Mouse (Mus musculus) embryonic facial prominence, embryonic 13.5 days (tissue): ENCODE measurements at regions not wholly inside any gene's neighbourhood (a gene's known extent, or its start where the extent isn't known, plus 50 kb on each side); places are given as distances from the start of the nearest gene placed in this dataset.

Experiments used
- ATAC-seq: fragments of 200-750 bp; cut with Nextera tagmentation; 2 replicates; pipeline ENCODE4 v1.8.0; 2017; ENCODE audit warnings: low read depth; ENCODE audit not compliant: insufficient number of reproducible peaks, insufficient read depth, low FRiP score, low TSS enrichment
- H3K27ac ChIP-seq: fragments of 300-500 bp; sonication (generic); 2 replicates; pipeline ENCODE4 v1.5.1; 2015; ENCODE audit warnings: moderate library complexity, mild to moderate bottlenecking, inconsistent platforms
- H3K27me3 ChIP-seq: fragments of 300-500 bp; sonication (generic); 2 replicates; pipeline ENCODE4 v1.6.1; 2015; ENCODE audit warnings: mild to moderate bottlenecking, inconsistent platforms
- H3K36me3 ChIP-seq: fragments of 300-500 bp; sonication (generic); 2 replicates; pipeline ENCODE4 v1.6.1; 2015; ENCODE audit warnings: mild to moderate bottlenecking, inconsistent platforms
- H3K4me1 ChIP-seq: fragments of 300-500 bp; sonication (generic); 2 replicates; pipeline ENCODE4 v1.6.1; 2015; ENCODE audit warnings: inconsistent platforms
- H3K4me2 ChIP-seq: fragments of 300-500 bp; sonication (generic); 2 replicates; pipeline ENCODE4 v1.6.1; 2015; ENCODE audit warnings: moderate library complexity, mild to moderate bottlenecking, inconsistent platforms
- H3K4me3 ChIP-seq: fragments of 300-500 bp; sonication (generic); 2 replicates; pipeline ENCODE4 v1.5.1; 2015; ENCODE audit warnings: mild to moderate bottlenecking, inconsistent platforms
- H3K9ac ChIP-seq: fragments of 300-500 bp; sonication (generic); 2 replicates; pipeline ENCODE4 v1.6.1; 2015; ENCODE audit warnings: mild to moderate bottlenecking, inconsistent platforms
- H3K9me3 ChIP-seq: fragments of 300-500 bp; sonication (generic); 2 replicates; pipeline ENCODE4 v1.6.1; 2016; ENCODE audit warnings: inconsistent platforms
- WGBS: fragments of 180-500 bp; shearing (Covaris S2); methylation state at CpG from one replicate; pipeline ENCODE4 v1.1.7; 2015; ENCODE audit warnings: mixed read lengths; 5-methylcytosine and 5-hydroxymethylcytosine counted together

DNA sequence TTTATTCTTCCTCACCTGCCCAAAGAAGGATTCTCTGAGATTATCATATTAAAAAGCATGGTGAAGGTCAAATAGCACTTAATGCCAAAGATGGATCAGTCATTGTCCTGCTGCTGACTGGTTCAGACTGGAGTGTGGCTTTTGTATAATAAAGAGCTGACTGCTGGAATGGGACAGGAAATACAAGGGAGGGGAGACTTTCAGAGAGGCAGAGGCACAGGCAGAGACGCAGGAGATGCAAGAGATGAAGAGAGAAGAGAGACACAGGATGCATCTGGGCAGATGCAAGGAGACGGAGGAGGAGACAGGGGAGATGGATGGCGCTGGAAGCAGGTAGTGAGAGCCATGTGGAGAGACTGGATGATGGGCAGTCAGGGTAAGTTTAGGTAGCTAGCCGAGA, 65.4 kb upstream of the Glrp1 start:
- Histone ChIP-seq H3K36me3 (no peaks in the 10 kb centered on the region), H3K27ac (no peak overlapping the region), H3K4me2 (no peak overlapping the region), H3K27me3 (no peaks in the 10 kb centered on the region), H3K9ac (no peak overlapping the region), H3K4me1 (0 out of 2 replicates have a peak, but pooled peaks cover 3% of the 10 kb centered on the region), H3K9me3 (no peaks in the 10 kb centered on the region), H3K4me3 (no peak overlapping the region)
- ATAC-seq: no peak
- 66% methylated on average over 4 of the region's 4 CpGs for WGBS

DNA sequence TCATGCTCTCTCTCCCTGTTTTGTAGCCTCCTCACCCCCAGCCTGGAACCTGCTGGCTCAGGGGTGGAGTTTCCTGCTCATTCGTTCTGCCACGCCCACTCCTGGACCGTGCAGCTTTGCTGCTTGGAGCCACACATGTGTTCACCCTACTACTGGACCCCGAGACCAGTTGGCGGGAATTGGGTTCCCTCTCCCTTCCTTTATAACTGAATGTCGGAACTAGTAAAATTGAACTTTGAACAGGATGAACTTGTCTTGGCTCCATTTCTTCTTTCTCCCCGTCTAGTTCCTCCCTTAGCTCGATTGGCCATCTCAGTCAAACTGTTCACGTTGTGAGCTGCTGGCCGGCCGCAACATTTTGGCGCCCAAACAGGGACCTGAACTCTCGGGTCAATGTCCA, 62.3 kb upstream of the Glrp1 start:
- Histone ChIP-seq H3K27ac (no peak overlapping the region), H3K9ac (no peak overlapping the region), H3K4me2 (no peak overlapping the region), H3K27me3 (no peaks in the 10 kb centered on the region), H3K9me3 (no peaks in the 10 kb centered on the region), H3K36me3 (no peaks in the 10 kb centered on the region), H3K4me1 (no peaks in the 10 kb centered on the region), H3K4me3 (no peak overlapping the region)
- ATAC-seq: no peak
- 92% methylated on average over 13 of the region's 13 CpGs for WGBS

DNA sequence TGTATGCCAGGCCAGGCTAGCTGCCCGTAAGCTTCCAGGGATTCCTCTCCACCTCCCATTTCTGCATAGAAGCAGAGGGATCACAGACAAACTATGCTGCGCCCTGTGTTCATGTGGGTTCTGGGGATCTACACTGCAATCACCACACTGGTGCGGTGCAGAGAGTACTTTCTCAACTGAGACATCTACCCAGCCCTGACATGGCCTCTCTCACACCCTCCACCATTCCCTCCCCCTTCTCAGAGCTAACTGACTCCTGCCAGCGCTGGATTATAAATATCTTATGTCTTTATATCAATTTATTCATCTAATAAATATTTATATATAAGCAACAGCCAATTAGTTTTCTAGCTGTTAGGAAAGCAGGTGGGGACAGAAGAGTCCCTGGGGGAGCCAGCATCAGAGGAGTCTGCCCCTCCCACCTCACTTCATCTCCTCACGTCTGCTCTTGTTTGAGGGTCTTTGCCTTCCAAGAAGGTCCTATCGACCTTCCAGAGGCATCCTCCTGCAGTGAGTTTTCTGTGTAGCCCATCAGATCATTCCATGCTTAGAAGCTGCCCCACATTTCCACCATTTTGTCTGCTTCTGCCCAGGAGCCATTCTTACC, 58.7 kb upstream of the Glrp1 start:
- no peak overlapping the region for H3K4me2 ChIP-seq
- H3K4me1 ChIP-seq: no peaks in the 10 kb centered on the region
- 78% methylated on average over 6 of the region's 6 CpGs for WGBS
- no peaks in the 10 kb centered on the region for H3K36me3 ChIP-seq
- no peak for ATAC-seq
- no peak overlapping the region for H3K4me3 ChIP-seq
- H3K27me3 ChIP-seq: no peaks in the 10 kb centered on the region
- no peak overlapping the region for H3K27ac ChIP-seq
- H3K9ac ChIP-seq: no peak overlapping the region
- no peaks in the 10 kb centered on the region for H3K9me3 ChIP-seq

DNA sequence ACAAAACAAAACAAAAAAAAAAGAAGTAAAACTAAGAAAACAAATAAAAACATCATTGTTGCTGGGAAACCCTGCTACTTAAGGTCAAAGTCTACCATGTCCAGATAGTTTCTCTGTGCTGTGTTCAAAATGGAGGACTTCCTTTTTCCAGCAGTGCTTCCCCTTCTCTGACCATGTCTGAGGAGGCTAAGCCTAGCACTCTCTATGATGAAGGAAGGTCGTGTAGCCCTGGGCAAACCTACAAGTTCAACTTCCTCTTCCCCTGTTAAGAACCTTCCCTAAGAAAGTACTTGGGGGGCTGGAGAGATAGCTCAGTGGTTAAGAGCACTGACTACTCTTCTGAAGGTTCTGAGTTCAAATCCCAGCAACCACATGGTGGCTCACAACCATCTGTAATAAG, 57.3 kb upstream of the Glrp1 start:
- no peak for ATAC-seq
- no peaks in the 10 kb centered on the region for H3K9me3 ChIP-seq
- H3K27me3 ChIP-seq: no peaks in the 10 kb centered on the region
- H3K27ac ChIP-seq: no peak overlapping the region
- H3K36me3 ChIP-seq: no peaks in the 10 kb centered on the region
- H3K4me2 ChIP-seq: no peak overlapping the region
- H3K4me3 ChIP-seq: no peak overlapping the region
- whole genome bisulfite sequencing: 95% methylated on average over 1 of the region's 1 CpGs
- no peaks in the 10 kb centered on the region for H3K4me1 ChIP-seq
- H3K9ac ChIP-seq: no peak overlapping the region

DNA sequence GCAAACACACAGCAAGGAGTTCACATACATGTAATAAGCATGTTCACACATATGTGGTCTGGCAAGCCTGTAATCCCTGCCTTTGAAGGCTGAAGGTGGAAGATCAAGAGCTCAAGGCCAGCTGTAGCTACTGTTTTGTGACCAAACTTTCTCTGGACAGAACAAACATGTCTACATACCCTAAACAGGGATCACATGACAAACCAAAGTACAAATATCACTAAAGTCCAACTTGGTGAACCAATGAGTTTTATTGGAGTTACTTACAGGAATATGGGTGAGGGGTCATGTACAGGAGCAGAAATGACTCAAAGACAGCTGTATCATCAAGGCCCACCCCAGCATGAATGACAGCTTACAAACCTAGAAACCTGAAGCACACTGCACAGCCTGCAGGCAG, 56.6 kb upstream of the Glrp1 start:
- Histone ChIP-seq H3K27ac (no peak overlapping the region), H3K4me2 (no peak overlapping the region)
- ATAC-seq: no peak

DNA sequence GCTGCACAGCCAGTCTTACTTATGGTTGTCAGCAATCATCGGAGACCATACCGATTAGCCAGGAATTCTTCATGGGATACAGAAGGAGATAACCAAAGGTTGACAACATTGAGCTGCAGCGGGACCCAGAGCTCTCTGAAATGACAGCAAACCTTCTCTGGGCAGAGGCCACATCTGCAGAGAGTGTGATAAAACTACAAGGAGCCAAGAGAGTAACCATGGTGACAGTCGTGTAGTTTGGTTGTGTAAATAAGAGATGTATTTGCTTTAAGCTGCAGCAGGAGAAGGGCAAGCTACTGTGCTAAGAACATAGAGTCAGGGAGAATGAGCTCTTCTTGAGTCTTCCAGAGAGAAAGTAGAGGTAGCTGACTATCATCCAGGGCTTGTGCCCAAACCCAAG, 55.0 kb upstream of the Glrp1 start:
- H3K9me3 ChIP-seq: no peaks in the 10 kb centered on the region
- ATAC-seq: no peak
- 83% methylated on average over 4 of the region's 4 CpGs for WGBS
- no peaks in the 10 kb centered on the region for H3K4me1 ChIP-seq
- no peak overlapping the region for H3K4me2 ChIP-seq
- H3K36me3 ChIP-seq: no peaks in the 10 kb centered on the region
- no peak overlapping the region for H3K9ac ChIP-seq
- no peak overlapping the region for H3K4me3 ChIP-seq
- H3K27me3 ChIP-seq: no peaks in the 10 kb centered on the region
- H3K27ac ChIP-seq: no peak overlapping the region

More for the DNA sequence above, 56.6 kb upstream of the Glrp1 start:
- Histone ChIP-seq H3K9me3 (no peaks in the 10 kb centered on the region), H3K4me3 (no peak overlapping the region), H3K36me3 (no peaks in the 10 kb centered on the region), H3K9ac (no peak overlapping the region), H3K4me1 (no peaks in the 10 kb centered on the region), H3K27me3 (no peaks in the 10 kb centered on the region)

DNA sequence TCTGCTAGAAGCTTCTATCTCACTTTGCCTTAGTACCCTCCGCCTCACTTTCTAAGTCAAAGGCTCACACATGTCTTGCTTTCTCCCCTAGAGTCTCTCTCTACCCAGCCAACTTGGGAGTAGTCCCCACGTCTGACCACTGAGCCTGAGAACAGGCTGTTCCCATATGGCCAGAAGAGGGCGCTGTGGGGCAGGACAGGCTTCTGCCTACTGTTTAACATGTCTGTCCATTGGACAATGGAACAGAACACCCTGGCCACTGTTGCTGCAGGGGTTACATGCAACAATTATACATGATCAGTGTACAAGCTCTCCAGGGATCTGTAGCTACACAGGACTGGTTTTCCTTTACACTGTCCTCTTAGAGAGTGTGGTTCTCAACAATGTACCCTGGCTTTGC, 52.5 kb upstream of the Glrp1 start:
- Histone ChIP-seq H3K27me3 (no peaks in the 10 kb centered on the region), H3K9ac (no peak overlapping the region), H3K36me3 (no peaks in the 10 kb centered on the region), H3K4me3 (no peak overlapping the region), H3K9me3 (no peaks in the 10 kb centered on the region), H3K4me1 (peaks cover 8% of the 10 kb centered on the region; the same call in 1 of the 2 replicates), H3K4me2 (no peak overlapping the region), H3K27ac (no peak overlapping the region)
- WGBS: 23% methylated on average over 3 of the region's 3 CpGs
- no peak for ATAC-seq

DNA sequence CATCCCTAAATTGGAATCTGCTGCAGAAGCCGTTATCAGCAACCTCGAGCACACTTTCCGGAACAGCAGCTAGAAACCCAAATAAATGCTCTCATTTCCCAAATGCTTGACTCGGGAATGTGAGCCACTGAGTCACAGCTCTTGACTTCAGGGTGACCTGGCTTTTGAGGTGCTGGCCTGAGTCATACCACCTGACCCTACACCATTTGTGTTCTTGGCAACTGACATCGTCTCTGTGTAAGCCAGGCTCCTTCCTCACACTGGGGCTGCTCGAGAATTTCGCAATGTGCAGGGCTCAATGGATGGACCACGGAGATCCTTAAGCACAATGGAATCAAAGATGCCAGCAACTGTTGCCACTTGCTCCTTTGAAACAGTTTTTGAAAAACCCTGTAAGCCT, 50.9 kb upstream of the Glrp1 start:
- no peaks in the 10 kb centered on the region for H3K27me3 ChIP-seq
- no peaks in the 10 kb centered on the region for H3K36me3 ChIP-seq
- no peak overlapping the region for H3K4me3 ChIP-seq
- WGBS: 62% methylated on average over 8 of the region's 8 CpGs
- H3K27ac ChIP-seq: no peak overlapping the region
- ATAC-seq: no peak
- no peaks in the 10 kb centered on the region for H3K9me3 ChIP-seq
- no peak overlapping the region for H3K9ac ChIP-seq
- H3K4me2 ChIP-seq: no peak overlapping the region
- peaks cover 8% of the 10 kb centered on the region; the same call in 1 of the 2 replicates for H3K4me1 ChIP-seq
